Mouse (Mus musculus) bone marrow, adult 2 months (tissue): ENCODE data around the gene Tec.

Source experiments
- CTCF ChIP-seq: fragments of 200-500 bp; IDR thresholded peaks from 2 replicates; pipeline ENCODE4 v1.5.1; 2011; ENCODE audit warnings: low read length, control low read depth; ENCODE audit not compliant: control insufficient read depth, insufficient read depth
- POLR2A ChIP-seq: fragments of 200-500 bp; IDR thresholded peaks from 2 replicates; pipeline ENCODE4 v1.6.1; 2011; ENCODE audit warnings: low read depth, mild to moderate bottlenecking, control low read depth, low read length, borderline replicate concordance; ENCODE audit not compliant: control insufficient read depth

DNA sequence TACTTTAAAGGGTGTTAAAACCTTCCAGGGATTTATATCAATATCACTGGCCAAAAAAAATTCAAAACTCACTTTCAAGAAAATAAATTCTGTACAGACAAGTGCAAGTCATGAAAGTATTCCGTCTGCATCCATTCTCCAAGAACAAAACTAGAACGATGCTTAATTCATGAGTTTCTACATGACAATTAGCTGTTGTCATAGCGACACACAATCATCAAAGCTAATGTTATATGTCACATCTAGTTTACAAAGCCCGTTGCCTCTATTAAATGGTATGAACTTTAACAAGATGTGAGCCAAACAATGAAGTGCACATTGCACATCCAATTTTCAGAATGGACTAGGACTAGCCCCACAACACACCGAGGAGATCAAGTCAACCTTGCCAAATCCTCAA lies 106.5 kb downstream of the Tec start:
- TF ChIP-seq CTCF: no peak
- no peak for TF ChIP-seq POLR2A
